Mouse (Mus musculus) heart, postnatal 10 days (tissue): Measurements from ENCODE around the gene Clip4. TPM values are rescaled to one million over a fixed set of nuclear protein-coding genes. Genes with fewer than 3 reads are reported as not detected.

Source experiments
- DNase-seq, 2 experiments: peaks; one replicate each; pipeline ENCODE4 v3.0.0; 2021
- intact Hi-C: fragments of 180-260 bp; cut with DNase I; formaldehyde crosslinking; loops from one replicate; pipeline ENCODE4 v1.15.1; 2025
- total RNA-seq, 2 experiments: library from RNA; stranded (reverse); gene quantifications; 2 replicates each; pipeline ENCODE4 v1.2.3; 2021

Clip4 gene
- total RNA-seq, 2 experiments from 2014 or later, result 164 TPM

DNA sequence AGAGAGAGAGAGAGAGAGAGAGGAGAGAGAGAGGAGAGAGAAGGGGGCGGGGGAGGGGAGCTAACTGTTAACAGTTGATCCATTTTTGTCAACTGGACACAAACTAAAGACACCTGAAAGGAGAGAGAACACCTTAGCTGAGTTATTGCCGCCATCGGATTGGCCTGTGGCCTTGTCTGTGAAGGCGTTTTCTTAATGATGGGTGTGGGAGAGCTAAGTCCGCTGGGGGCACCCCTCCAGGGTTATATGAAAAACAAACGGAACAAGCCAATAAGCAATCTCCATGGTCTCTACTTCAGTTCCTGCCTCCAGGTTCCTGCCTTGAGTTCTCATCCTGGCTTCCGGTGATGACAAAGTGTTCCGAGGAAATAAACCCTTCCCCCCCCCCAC is 102.0 kb downstream of the Clip4 start:
- intact Hi-C loops, result loop anchor here (5.0 kb wide), 1 partner anchor 308 kb away; no protein-coding TSS in a partner anchor
- DNase-seq, result no peak

GRCm38 (mm10) chr17:71870641-71871040 is 102.4 kb downstream of the Clip4 start:
- intact Hi-C loops, result loop anchor here (5.0 kb wide), 1 partner anchor 308 kb away; no protein-coding TSS in a partner anchor
- no peak for DNase-seq

GRCm38 (mm10) chr17:71871981-71872380 is 103.7 kb downstream of the Clip4 start:
- no peak for DNase-seq
- intact Hi-C loops, result loop anchor here (5.0 kb wide), 1 partner anchor 310 kb away; no protein-coding TSS in a partner anchor

DNA sequence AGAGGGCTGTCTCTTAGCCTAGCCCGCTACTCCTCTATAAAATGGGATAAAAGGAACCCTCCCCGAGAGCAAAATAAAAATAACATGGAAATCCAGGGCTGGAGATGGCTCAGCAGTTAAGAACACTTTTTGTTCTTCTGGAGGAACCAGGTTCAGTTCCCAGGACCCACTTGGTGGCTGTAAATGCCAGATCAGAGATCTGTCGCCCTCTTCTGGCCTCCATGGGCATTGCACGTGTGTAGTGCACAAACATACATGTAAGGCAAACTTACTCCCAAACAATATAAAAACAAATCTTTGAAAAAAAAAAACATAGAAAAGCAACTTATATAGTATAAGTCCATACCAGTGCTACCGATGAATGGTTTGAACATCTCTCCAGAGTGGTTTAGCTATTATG is 104.7 kb downstream of the Clip4 start:
- DNase-seq, result peak in 1 of 2 experiments; percentile 32
- intact Hi-C loops, result loop anchor here (5.0 kb wide), 1 partner anchor 311 kb away; no protein-coding TSS in a partner anchor

GRCm38 (mm10) chr17:71874077-71874476 is 105.8 kb downstream of the Clip4 start:
- intact Hi-C loops, result loop anchor here (1.0 to 5.0 kb wide), 2 partner anchors 212 to 312 kb away; no protein-coding TSS in a partner anchor
- peak; percentile 24 to 63 for DNase-seq

- DNase-seq, result peak; percentile 11 to 13
- intact Hi-C loops, result loop anchor here (1.0 to 5.0 kb wide), 2 partner anchors 212 to 312 kb away; no protein-coding TSS in a partner anchor
Measured at GRCm38 (mm10) chr17:71874795-71875194, 106.5 kb downstream of the Clip4 start.

DNA sequence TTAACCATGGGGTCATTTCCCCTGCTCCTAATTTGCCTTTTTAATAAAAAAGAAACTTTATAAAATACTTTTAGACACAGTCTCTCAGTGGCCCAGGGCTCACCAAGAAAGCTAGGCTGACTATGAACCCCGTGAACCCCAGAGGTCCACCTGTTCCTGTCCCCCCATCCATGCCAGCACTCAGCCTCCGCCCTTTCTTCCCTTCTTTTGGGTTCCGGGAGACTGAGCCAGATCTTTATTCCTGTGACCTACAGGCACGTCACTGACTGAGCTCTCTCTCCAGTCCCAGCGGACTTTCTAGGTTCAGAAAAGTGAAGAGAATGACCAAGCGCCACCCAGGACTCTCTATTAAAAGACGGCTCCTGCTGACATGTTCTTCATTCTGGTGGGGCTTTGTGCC is 107.2 kb downstream of the Clip4 start:
- intact Hi-C loops, result no loop called here
- no peak for DNase-seq

DNA sequence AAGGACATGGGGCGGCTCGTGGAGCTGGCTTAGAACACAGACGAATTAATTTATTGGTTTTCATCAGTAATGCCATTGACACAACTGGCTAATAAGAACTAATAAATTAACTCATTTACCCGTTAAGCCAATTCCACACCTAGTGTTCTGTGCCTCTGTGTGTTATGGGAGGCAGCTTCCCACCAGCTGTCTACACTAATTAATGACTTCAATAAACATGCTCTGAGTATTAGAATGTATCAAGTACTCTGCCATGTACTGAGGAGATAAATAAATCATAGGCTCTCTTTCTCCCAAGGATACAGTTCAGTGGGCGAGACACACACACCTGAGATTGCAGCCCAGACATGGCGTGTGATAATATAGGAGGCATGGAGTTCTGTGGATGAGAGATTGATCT is 113.1 kb downstream of the Clip4 start:
- intact Hi-C loops, result no loop called here
- DNase-seq, result no peak

GRCm38 (mm10) chr17:71909107-71909506 is 140.8 kb downstream of the Clip4 start:
- DNase-seq, result peak; percentile 23 to 25
- intact Hi-C loops, result no loop called here

DNA sequence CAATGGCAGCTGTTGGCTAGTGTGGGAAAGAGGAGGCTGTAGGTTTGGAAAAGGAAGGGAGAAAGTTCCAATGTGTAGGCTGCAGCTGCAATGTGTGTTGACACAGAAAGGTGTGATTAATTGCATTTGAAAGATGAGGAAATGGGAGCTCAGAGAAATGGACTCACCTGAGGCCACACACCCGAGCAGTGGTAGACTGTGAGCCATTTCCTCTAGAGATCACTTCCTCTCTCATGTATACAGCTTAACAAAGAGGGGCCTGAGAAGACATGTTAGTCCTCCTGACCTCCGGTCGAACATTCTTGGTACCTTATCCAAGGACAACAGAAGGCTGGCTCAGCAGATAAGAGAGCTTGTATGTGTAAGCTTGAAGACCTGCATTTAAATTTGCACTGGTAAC is 144.9 kb downstream of the Clip4 start:
- intact Hi-C loops, result no loop called here
- DNase-seq, result no peak

Other genes with a start within 250 kb of the Clip4 start
- 1 to 10 TPM; 8.3 to 9.1 TPM for gene Ndc80, start 241.6 kb upstream of the Clip4 start, total RNA-seq
- under 1 TPM in 1 of 2 experiments, not detected in 1; 0.31 TPM for gene Spdya, start 216.4 kb upstream of the Clip4 start, total RNA-seq
- 10 to 100 TPM; 25.5 to 27.7 TPM for gene Wdr43, start 152.6 kb upstream of the Clip4 start, total RNA-seq
- gene Togaram2, start 95.2 kb upstream of the Clip4 start, total RNA-seq, result 1 to 10 TPM; 1.7 to 2.0 TPM
- under 1 TPM; 0.57 to 0.77 TPM for gene Pcare, start 15.6 kb upstream of the Clip4 start, total RNA-seq